Mouse (Mus musculus) cortical plate, adult 2 months (tissue): ENCODE measurements around the gene Erbb3.

Experiments
- CTCF ChIP-seq: fragments of 200-500 bp; IDR thresholded peaks from 2 replicates; pipeline ENCODE4 v1.5.1; 2011; ENCODE audit warnings: mild to moderate bottlenecking, control low read depth, low read length; ENCODE audit not compliant: insufficient read depth; ENCODE audit errors: extremely low read depth
- POLR2A ChIP-seq: fragments of 200-500 bp; IDR thresholded peaks from 2 replicates; pipeline ENCODE4 v1.6.1; 2011; ENCODE audit warnings: mild to moderate bottlenecking, low read length, control low read depth; ENCODE audit not compliant: insufficient read depth; ENCODE audit errors: extremely low read depth

DNA sequence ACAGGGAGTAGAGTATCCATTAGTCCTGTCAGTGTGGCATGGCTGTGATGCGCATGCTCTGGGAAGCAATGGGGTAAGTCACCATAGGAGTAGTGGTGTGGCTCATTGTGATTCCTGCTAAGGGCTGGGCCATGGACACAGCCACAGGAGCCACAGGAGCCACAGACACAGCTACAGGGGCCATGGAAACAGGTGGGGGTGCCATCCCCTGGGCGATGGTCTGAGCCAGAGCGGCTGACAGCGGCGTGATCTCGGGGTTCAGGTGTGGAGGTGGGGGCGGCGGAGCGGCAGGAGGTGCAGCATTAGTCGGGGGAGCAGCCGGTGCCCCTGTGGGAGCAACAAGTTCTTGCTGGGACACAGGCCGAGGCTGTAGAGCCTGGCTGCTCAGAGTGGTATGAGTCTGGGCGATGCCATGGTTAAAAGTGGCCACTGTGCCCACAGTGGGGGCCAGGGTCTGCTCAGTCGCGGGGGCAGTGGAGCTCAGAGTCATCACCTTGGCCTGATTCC lies 45.2 kb downstream of the Erbb3 start:
- TF ChIP-seq POLR2A (no peak), CTCF (no peak)
